Mouse (Mus musculus) ES-CJ7 (cell line): ENCODE results near the gene Gm49711.
A peak's percentile ranks its signal among the peaks of the same experiment; 100 is the strongest.

ENCODE experiments used
- DNase-seq: peaks from one replicate; pipeline ENCODE4 v3.0.0; 2011; ENCODE audit warnings: low read depth, low spot score

The Gm49711 gene

GRCm38 (mm10) chr16:92179306-92179705, 121.2 kb downstream of the Gm49711 start:
- DNase-seq, result no peak

- no peak for DNase-seq
Measured at GRCm38 (mm10) chr16:92183477-92183876, 125.4 kb downstream of the Gm49711 start.

GRCm38 (mm10) chr16:92190603-92191002, 132.5 kb downstream of the Gm49711 start:
- no peak for DNase-seq

- DNase-seq, result no peak
Measured at GRCm38 (mm10) chr16:92195094-92195493, 137.0 kb downstream of the Gm49711 start.

- no peak for DNase-seq
Measured at GRCm38 (mm10) chr16:92196741-92197331, 138.7 kb downstream of the Gm49711 start.

GRCm38 (mm10) chr16:92200615-92201014, 142.5 kb downstream of the Gm49711 start:
- DNase-seq, result no peak

GRCm38 (mm10) chr16:92203599-92203998, 145.5 kb downstream of the Gm49711 start:
- DNase-seq, result no peak

GRCm38 (mm10) chr16:92209291-92209781, 151.2 kb downstream of the Gm49711 start:
- DNase-seq, result no peak

- DNase-seq, result peak; percentile 45
Measured at GRCm38 (mm10) chr16:92210316-92210715, 152.2 kb downstream of the Gm49711 start.

GRCm38 (mm10) chr16:92213911-92214310, 155.8 kb downstream of the Gm49711 start:
- peak; percentile 76 for DNase-seq

GRCm38 (mm10) chr16:92215599-92216390, 157.7 kb downstream of the Gm49711 start:
- no peak for DNase-seq

- no peak for DNase-seq
Measured at GRCm38 (mm10) chr16:92220754-92221153, 162.6 kb downstream of the Gm49711 start.

- no peak for DNase-seq
Measured at GRCm38 (mm10) chr16:92228332-92228919, 170.3 kb downstream of the Gm49711 start.

- DNase-seq, result no peak
Measured at GRCm38 (mm10) chr16:92230476-92230931, 172.4 kb downstream of the Gm49711 start.

- no peak for DNase-seq
Measured at GRCm38 (mm10) chr16:92234530-92234929, 176.4 kb downstream of the Gm49711 start.

GRCm38 (mm10) chr16:92235222-92235621, 177.1 kb downstream of the Gm49711 start:
- no peak for DNase-seq
